Mouse (Mus musculus) heart, postnatal 0 days (tissue): Measurements from ENCODE around the gene P2rx1.

Experiments used
- CTCF ChIP-seq: IDR thresholded peaks from 2 replicates; pipeline ENCODE4 v1.5.1; 2016; ENCODE audit warnings: antibody characterized with exemption, control low read depth, low read depth
- EP300 ChIP-seq: IDR thresholded peaks from 2 replicates; pipeline ENCODE4 v1.6.1; 2016; ENCODE audit warnings: antibody characterized with exemption, low read depth

DNA sequence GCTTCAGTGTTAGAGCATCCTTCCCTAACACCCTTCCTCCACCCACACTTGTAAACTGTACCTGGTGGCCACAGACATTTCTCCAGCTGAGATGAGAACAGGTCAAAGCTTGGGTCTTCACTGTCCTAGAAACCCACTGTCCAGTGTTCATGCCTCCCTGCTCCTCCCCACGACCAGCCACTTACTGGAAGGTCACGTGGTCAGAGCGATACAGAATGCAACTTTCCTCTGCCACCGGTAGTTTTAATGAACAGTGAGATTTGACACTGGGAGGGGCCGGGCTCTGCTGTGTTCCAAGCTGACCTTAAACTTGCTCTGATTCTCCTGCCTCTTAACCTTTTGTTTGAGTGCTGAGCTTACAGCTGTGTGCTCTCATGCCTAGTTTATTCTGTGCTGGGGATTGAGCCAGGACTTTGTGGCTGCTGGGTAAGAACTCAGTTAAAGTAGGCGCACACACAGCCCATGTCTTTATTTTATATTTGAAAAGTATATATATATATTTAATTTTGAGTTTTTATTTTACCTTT lies 45.4 kb downstream of the P2rx1 start:
- TF ChIP-seq CTCF (no peak), EP300 (no peak)
